Mouse (Mus musculus) bone marrow macrophage, adult 2 months (primary cell): Measurements from ENCODE around the gene Sbno2.

ENCODE experiments used
- CTCF ChIP-seq: IDR thresholded peaks from 2 replicates; pipeline ENCODE4 v1.5.1; 2012; ENCODE audit warnings: low read depth, mild to moderate bottlenecking, low read length, moderate library complexity
- POLR2A ChIP-seq: IDR thresholded peaks from 2 replicates; pipeline ENCODE4 v1.6.1; 2012; ENCODE audit warnings: mild to moderate bottlenecking, low read depth, low read length, borderline replicate concordance

DNA sequence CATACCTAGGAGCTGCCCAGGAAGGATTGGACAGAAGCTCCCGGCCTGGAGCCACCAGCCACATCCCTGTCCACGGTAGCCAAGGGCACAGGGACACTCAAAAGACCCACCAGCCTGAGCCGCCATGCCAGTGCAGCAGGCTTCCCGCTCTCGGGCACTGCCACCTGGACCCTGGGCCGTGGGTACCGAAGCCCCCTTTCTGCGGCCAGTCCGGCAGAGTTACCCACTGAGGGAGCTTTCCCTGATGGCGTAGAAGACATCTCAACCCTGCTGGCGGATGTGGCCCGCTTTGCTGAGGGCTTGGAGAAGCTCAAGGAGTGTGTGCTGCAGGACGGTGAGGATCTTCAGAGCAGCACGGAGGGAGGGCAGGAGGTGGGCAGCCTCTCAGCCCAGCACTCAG is 87.6 kb downstream of the Sbno2 start:
- TF ChIP-seq POLR2A, result no peak
- no peak for TF ChIP-seq CTCF
